Mouse (Mus musculus) olfactory bulb, adult 2 months (tissue): ENCODE results near the gene Nt5c2.

Experiments
- CTCF ChIP-seq: fragments of 200-500 bp; IDR thresholded peaks from 2 replicates; pipeline ENCODE4 v1.5.1; 2012; ENCODE audit warnings: low read depth, mild to moderate bottlenecking, low read length, moderate library complexity; ENCODE audit not compliant: insufficient read depth
- POLR2A ChIP-seq: fragments of 200-500 bp; IDR thresholded peaks from 2 replicates; pipeline ENCODE4 v1.6.1; 2012; ENCODE audit warnings: mild to moderate bottlenecking, low read depth, low read length, moderate library complexity; ENCODE audit not compliant: insufficient read depth

DNA sequence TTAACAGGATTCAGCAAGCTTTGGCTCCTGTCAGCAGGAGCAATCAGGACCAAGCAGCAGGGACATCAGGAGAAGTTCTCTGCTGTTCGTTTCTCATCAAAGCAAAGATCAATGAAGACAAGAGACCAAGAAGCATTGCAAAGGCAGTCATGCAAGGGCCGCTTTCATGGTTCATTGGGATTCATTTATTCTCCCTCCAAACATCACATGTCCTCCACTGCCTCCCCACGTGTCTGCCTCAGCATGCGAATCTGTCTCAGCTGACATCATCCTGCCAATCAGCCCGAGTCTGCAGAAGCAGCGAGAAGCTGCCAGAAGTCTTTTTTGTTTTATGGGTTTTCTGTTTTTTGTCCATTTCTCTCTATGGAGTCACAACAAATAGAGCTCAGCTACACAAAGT is 37.5 kb downstream of the Nt5c2 start:
- TF ChIP-seq POLR2A (no peak), CTCF (no peak)
